Mouse (Mus musculus): ENCODE data around the gene Ppp1r12c. TPM values are rescaled to one million over a fixed set of nuclear protein-coding genes. Genes with fewer than 3 reads are reported as not detected.
A peak's percentile ranks its signal among the peaks of the same experiment; 100 is the strongest.

The Ppp1r12c gene
- polyA plus RNA-seq, 1 experiment from 2014 or later = 59.7 TPM

DNA sequence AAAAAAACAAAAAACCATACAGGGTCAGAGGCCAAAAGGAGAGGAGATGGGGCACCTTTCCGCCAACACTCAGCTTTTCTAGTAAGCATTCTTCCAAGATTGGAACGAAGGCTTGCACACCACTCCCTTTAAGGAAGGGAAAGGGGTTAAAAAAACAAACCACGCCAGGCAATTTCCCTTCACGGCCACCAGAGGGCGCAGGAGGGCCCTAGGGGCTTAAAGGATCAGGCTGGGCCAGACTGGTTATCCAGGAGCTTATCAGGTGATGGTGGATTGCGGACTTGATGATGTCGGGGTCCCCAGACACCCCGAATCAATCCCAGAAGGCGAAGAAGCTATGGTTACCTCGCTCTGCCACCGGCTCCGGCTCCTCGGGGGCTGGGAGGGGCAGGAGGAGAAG is 11.8 kb upstream of the Ppp1r12c start:
- ATAC-seq (ENCODE audit: low FRiP score) = no peak
- H3K9me3 ChIP-seq = no peaks in the 10 kb centered on the region
- H3K27ac ChIP-seq = no peak overlapping the region
- peaks cover 37% of the 10 kb centered on the region for H3K4me1 ChIP-seq
- peaks cover 11% of the 10 kb centered on the region; the same call in 1 of the 2 replicates for H3K27me3 ChIP-seq
- no peaks in the 10 kb centered on the region for H3K36me3 ChIP-seq (replicated peaks)
- H3K9ac ChIP-seq = no peak overlapping the region
- WGBS = 42% methylated on average over 13 of the region's 13 CpGs
- H3K4me2 ChIP-seq = no peak overlapping the region
- H3K4me3 ChIP-seq (replicated peaks) = no peak overlapping the region

DNA sequence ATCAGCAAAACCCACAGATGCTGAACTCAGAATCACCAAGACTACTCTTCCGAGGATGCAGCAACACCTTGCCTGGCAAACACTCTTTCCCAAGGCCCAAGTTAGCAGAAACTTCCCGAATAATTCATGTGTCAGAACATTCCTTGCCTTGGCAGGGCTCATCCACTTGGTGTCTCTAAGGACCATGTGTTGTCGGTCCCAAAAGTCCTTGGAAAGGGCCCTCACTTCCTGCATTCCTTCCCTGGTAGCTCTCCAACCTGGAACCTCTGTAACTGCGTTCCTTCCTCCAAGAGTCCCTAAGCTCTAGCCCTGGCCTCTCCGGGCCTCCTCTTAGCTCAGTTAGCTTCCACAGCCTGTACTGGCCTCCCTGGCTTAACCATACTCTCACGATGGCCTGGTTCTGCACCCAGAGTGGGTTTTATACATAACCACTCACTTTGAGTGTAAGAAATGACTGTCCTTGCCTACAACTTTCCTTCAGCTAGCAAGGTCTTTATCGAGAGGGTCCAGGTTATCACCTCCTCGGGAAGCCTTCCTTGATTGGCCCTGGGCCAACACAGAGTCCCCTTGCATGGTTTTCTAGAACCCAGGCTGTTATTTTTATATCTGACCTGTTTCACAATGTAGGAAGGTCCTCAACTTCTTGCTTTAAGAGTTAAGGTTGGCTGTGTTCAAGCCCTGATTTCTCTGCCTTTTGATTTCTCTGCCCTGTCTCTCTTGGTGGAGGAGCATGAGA is 10.2 kb upstream of the Ppp1r12c start:
- ATAC-seq (ENCODE audit: low FRiP score) = no peak
- 83% methylated on average over 8 of the region's 8 CpGs for WGBS

DNA sequence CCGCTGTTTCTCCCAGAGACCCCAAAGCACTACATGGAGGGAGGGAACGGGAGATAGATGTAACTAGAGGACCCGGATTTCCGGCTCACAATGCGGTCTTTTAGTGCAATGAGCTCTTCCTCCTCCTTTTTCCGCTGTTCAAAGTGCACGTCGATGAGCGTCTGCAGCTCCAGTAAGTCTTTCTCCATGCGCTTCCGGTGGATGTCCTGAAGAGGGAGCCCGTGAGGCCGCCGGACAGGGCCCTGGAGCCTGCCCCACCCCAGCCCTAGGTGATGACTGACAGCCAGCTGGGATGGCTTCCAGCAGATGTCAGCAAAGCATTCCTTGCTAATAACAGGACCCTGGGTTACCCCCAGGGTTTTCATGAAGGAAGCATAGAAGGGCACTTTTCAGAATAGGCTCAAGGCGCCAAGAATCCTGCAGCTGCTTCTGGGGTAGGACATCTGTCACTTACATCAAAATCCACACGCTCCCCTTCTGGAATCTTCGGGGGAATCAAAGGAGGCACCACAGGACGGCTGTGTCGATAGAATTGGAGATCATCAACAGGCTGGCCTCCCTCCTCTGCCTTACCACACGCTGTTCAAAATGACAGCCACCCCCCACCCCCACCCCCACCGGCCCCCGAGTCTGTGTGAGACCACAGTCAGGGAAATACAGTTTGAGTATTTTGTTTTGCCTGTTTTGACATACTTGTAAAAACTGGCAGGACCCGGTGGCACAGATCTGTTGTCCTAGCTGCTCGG is 8.6 kb upstream of the Ppp1r12c start:
- no peak overlapping the region for H3K4me3 ChIP-seq (replicated peaks)
- H3K27ac ChIP-seq = 0 out of 2 replicates have a peak overlapping the region, but pooled peaks have one; percentile 56

More for the DNA sequence above, 10.2 kb upstream of the Ppp1r12c start:
- Histone ChIP-seq H3K4me1 (peaks cover 35% of the 10 kb centered on the region), H3K27me3 (peaks cover 11% of the 10 kb centered on the region; the same call in 1 of the 2 replicates), H3K9me3 (no peaks in the 10 kb centered on the region), H3K36me3 (replicated peaks) (no peaks in the 10 kb centered on the region), H3K4me3 (replicated peaks) (no peak overlapping the region), H3K27ac (no peak overlapping the region), H3K4me2 (no peak overlapping the region), H3K9ac (no peak overlapping the region)

GRCm38 (mm10) chr7:4508739-4509116 is 7.2 kb upstream of the Ppp1r12c start:
- Histone ChIP-seq H3K9ac (no peak overlapping the region), H3K27me3 (peaks cover 11% of the 10 kb centered on the region; the same call in 1 of the 2 replicates), H3K36me3 (replicated peaks) (no peaks in the 10 kb centered on the region), H3K4me2 (no peak overlapping the region), H3K9me3 (no peaks in the 10 kb centered on the region), H3K27ac (no peak overlapping the region), H3K4me1 (peaks cover 14% of the 10 kb centered on the region), H3K4me3 (replicated peaks) (no peak overlapping the region)
- ATAC-seq (ENCODE audit: low FRiP score) = no peak
- WGBS = 91% methylated on average over 8 of the region's 8 CpGs

More for the DNA sequence above, 8.6 kb upstream of the Ppp1r12c start:
- WGBS = 17% methylated on average over 24 of the region's 24 CpGs
- Histone ChIP-seq H3K4me2 (0 out of 2 replicates have a peak overlapping the region, but pooled peaks have one; percentile 13), H3K36me3 (replicated peaks) (no peaks in the 10 kb centered on the region), H3K9ac (no peak overlapping the region), H3K9me3 (no peaks in the 10 kb centered on the region), H3K4me1 (peaks cover 24% of the 10 kb centered on the region), H3K27me3 (peaks cover 11% of the 10 kb centered on the region; the same call in 1 of the 2 replicates)
- peak; percentile 77 for ATAC-seq (ENCODE audit: low FRiP score)

DNA sequence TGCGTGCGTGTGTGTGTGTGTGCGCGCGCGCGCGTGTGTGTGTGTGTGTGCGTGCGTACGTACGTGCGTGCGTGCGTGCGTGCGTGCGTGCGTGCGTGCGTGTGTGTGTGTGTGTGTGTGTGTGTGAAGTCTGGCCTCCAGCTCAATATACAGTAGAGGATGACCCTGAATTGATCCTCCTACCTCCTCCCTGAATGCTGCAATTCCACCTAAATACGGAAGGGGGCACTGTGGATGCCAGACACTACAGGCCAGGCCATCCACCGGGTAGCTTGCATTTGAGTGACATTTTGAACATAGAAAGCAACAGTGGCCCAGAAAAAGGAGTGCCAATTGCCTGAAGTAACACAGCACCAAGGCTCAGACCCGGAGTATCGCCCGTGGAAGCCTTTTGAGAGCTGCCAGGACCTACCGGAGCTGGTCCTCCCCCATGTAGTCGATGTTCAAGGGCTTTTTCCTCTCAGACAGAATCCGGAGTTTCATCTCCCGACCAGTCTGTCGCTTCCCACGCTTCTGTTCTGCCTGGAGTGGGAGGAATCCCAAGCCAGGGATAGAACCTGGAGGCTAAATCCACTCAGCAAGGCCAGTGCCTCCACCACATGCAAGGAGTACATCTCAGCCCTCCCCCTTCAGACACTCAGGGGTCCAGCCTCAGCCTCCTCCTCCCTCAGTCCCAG is 6.7 kb upstream of the Ppp1r12c start:
- H3K9me3 ChIP-seq = no peaks in the 10 kb centered on the region
- 75% methylated on average over 30 of the region's 32 CpGs for WGBS
- H3K4me2 ChIP-seq = no peak overlapping the region

DNA sequence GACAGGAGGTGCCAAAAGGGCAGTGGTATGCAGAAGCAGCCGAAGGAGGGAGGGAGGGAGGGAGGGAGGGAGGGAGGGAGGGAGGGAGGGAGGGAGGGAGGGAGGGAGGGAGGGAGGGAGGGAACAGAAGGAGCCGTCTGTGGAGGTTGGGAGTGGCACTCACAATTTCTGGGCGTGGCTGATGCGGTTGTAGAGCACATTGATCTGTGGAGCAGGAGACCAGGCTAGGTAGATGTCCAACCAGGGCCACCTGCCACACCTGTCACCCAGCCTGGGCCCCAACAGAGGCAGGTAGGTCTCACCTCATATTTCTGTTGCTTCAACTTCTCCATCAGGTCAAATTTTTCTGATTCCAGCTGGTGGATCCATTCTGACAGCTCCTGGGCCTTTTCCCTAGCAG is 5.7 kb upstream of the Ppp1r12c start:
- H3K9me3 ChIP-seq = no peaks in the 10 kb centered on the region
- H3K4me2 ChIP-seq = no peak overlapping the region
- no peak overlapping the region for H3K27ac ChIP-seq
- H3K4me1 ChIP-seq = peaks cover 17% of the 10 kb centered on the region
- no peaks in the 10 kb centered on the region for H3K36me3 ChIP-seq (replicated peaks)
- WGBS = 67% methylated on average over 3 of the region's 4 CpGs
- no peak overlapping the region for H3K4me3 ChIP-seq (replicated peaks)
- peaks cover 11% of the 10 kb centered on the region; the same call in 1 of the 2 replicates for H3K27me3 ChIP-seq
- H3K9ac ChIP-seq = no peak overlapping the region
- ATAC-seq (ENCODE audit: low FRiP score) = no peak

More for the DNA sequence above, 6.7 kb upstream of the Ppp1r12c start:
- Histone ChIP-seq H3K36me3 (replicated peaks) (no peaks in the 10 kb centered on the region), H3K9ac (no peak overlapping the region), H3K4me1 (peaks cover 14% of the 10 kb centered on the region), H3K4me3 (replicated peaks) (no peak overlapping the region), H3K27me3 (peaks cover 11% of the 10 kb centered on the region; the same call in 1 of the 2 replicates), H3K27ac (no peak overlapping the region)
- ATAC-seq (ENCODE audit: low FRiP score) = no peak

- WGBS = 66% methylated on average over 11 of the region's 11 CpGs
- no peak overlapping the region for H3K9ac ChIP-seq
- no peaks in the 10 kb centered on the region for H3K9me3 ChIP-seq
- no peak overlapping the region for H3K4me3 ChIP-seq (replicated peaks)
- H3K4me1 ChIP-seq = peaks cover 19% of the 10 kb centered on the region
- ATAC-seq (ENCODE audit: low FRiP score) = no peak
- no peak overlapping the region for H3K4me2 ChIP-seq
- H3K36me3 ChIP-seq (replicated peaks) = no peaks in the 10 kb centered on the region
- no peak overlapping the region for H3K27ac ChIP-seq
- peaks cover 11% of the 10 kb centered on the region; the same call in 1 of the 2 replicates for H3K27me3 ChIP-seq
Measured at GRCm38 (mm10) chr7:4504646-4505435, 3.4 kb upstream of the Ppp1r12c start.

- H3K36me3 ChIP-seq (replicated peaks) = no peaks in the 10 kb centered on the region
- no peak overlapping the region for H3K4me2 ChIP-seq
- H3K9ac ChIP-seq = no peak overlapping the region
- no peaks in the 10 kb centered on the region for H3K9me3 ChIP-seq
- no peak overlapping the region for H3K27ac ChIP-seq
- H3K27me3 ChIP-seq = peaks cover 5% of the 10 kb centered on the region; the same call in 1 of the 2 replicates
- no peak for ATAC-seq (ENCODE audit: low FRiP score)
- WGBS = 82% methylated on average over 5 of the region's 5 CpGs
- H3K4me1 ChIP-seq = peaks cover 25% of the 10 kb centered on the region
- H3K4me3 ChIP-seq (replicated peaks) = no peak overlapping the region
Measured at GRCm38 (mm10) chr7:4503858-4504257, 2.4 kb upstream of the Ppp1r12c start.

- no peak overlapping the region for H3K27ac ChIP-seq
- no peak overlapping the region for H3K4me3 ChIP-seq (replicated peaks)
- no peaks in the 10 kb centered on the region for H3K36me3 ChIP-seq (replicated peaks)
- peaks cover 32% of the 10 kb centered on the region for H3K4me1 ChIP-seq
- no peaks in the 10 kb centered on the region for H3K9me3 ChIP-seq
- 76% methylated on average over 4 of the region's 4 CpGs for WGBS
- H3K9ac ChIP-seq = no peak overlapping the region
- H3K4me2 ChIP-seq = no peak overlapping the region
- no peaks in the 10 kb centered on the region for H3K27me3 ChIP-seq
- ATAC-seq (ENCODE audit: low FRiP score) = no peak
Measured at GRCm38 (mm10) chr7:4503100-4503499, 1.6 kb upstream of the Ppp1r12c start.

GRCm38 (mm10) chr7:4502421-4503090 is 1.1 kb upstream of the Ppp1r12c start:
- Histone ChIP-seq H3K4me1 (peaks cover 38% of the 10 kb centered on the region), H3K4me2 (peak overlapping the region; percentile 87), H3K27me3 (no peaks in the 10 kb centered on the region), H3K27ac (no peak overlapping the region), H3K36me3 (replicated peaks) (no peaks in the 10 kb centered on the region), H3K4me3 (replicated peaks) (peak overlapping the region; percentile 95), H3K9ac (peak overlapping the region; percentile 97), H3K9me3 (no peaks in the 10 kb centered on the region)
- peak; percentile 5; the same call in 1 of the 2 replicates for ATAC-seq (ENCODE audit: low FRiP score)
- WGBS = 11% methylated on average over 14 of the region's 14 CpGs

DNA sequence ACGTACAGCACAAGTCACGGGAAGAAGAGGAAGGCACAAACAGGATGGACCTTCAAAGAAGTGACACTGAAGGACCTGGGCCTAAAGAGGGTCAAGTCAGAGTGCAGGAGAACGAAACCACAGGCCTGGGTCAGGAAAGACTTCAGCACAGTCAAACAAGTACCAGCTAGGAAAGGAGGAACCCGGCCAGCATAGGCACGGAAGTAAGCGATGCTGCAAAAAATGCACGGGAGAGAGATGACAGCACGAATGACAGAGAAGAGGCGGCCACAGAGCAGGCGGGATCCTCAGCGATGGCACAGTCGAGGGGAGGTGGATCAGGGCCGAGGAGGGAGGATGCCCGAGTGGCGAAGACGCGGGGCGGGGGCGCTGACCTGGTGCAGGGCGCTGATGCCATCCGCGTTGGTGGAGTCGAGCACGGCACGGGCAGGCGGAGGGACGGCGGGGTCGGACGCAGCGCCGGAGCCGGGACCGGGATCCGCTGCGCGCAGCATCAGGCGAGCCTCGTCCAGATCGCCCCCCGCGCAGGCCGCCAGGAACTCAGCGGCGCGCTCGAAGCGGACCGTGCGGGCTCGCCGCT is 498 bp downstream of the Ppp1r12c start:
- peak overlapping the region; percentile 81 for H3K27ac ChIP-seq
- WGBS = under 1% methylated on average over 44 of the region's 52 CpGs
- H3K4me1 ChIP-seq = peaks cover 42% of the 10 kb centered on the region

More for the DNA sequence above, 498 bp downstream of the Ppp1r12c start:
- peaks cover 13% of the 10 kb centered on the region for H3K36me3 ChIP-seq (replicated peaks)
- peak; percentile 57 for ATAC-seq (ENCODE audit: low FRiP score)
- H3K4me3 ChIP-seq (replicated peaks) = peak overlapping the region; percentile 95
- H3K27me3 ChIP-seq = no peaks in the 10 kb centered on the region
- peak overlapping the region; percentile 87 for H3K4me2 ChIP-seq
- H3K9ac ChIP-seq = peak overlapping the region; percentile 97
- H3K9me3 ChIP-seq = no peaks in the 10 kb centered on the region
